Mouse (Mus musculus): Measurements from ENCODE around the gene Triobp.

Triobp gene

GRCm38 (mm10) chr15:78971626-78972025 is 24.1 kb downstream of the Triobp start:
- DNase-seq: no peak

- peak in 1 of 2 experiments; percentile 46 for DNase-seq
These were observed 26.4 kb downstream of the Triobp start for GRCm38 (mm10) chr15:78973950-78974349.

- DNase-seq: no peak
These were observed 30.2 kb downstream of the Triobp start for GRCm38 (mm10) chr15:78977676-78978159.

GRCm38 (mm10) chr15:78978875-78979274 is 31.4 kb downstream of the Triobp start:
- DNase-seq: no peak

- DNase-seq: peak; percentile 47 to 63
These were observed 32.6 kb downstream of the Triobp start for GRCm38 (mm10) chr15:78980084-78980483.

GRCm38 (mm10) chr15:78982658-78983435 is 35.3 kb downstream of the Triobp start:
- peak; percentile 80 to 84 for DNase-seq

DNA sequence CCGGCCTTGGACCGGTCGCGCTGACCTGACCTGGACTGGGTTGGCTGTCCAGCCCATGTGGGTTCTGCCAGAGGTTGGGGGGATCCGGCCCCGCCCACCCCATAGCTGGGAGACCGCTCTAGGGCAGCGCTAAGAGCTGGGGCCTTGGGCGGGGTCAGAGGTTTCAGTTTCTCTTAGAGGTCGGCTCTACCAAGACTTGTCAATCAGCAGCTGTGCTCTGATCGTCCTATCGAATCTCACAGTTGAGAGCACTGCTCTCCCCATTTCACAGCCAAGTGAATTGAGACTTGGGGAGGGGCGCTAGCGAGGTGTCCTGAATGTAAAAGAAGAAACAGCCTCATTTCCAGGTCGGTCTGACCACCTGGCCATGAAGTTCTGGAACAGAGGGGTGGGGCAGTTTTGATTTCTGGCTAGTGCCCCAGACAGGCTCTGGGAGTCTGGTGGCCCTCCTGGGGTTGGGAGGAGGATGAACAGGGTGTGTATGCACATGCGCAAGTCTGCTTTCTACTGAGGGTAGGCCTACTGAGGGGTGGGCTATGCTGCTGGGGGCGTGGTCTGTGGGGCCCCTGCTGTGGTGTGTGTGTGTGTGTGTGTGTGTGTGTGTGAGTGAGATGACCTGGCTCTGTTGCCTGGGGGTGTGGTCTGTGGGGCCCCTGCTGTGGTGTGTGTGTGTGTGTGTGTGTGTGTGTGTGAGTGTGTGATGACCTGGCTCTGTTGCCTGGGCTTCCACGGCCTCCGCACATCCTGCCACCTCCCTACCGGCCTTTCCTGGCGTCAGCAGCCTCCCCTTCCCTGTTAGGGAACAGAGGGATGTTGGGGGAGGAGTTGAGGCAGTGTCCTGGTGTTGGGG is 36.1 kb downstream of the Triobp start:
- peak; percentile 37 to 39 for DNase-seq

- no peak for DNase-seq
These were observed 36.8 kb downstream of the Triobp start for GRCm38 (mm10) chr15:78984286-78984778.

DNA sequence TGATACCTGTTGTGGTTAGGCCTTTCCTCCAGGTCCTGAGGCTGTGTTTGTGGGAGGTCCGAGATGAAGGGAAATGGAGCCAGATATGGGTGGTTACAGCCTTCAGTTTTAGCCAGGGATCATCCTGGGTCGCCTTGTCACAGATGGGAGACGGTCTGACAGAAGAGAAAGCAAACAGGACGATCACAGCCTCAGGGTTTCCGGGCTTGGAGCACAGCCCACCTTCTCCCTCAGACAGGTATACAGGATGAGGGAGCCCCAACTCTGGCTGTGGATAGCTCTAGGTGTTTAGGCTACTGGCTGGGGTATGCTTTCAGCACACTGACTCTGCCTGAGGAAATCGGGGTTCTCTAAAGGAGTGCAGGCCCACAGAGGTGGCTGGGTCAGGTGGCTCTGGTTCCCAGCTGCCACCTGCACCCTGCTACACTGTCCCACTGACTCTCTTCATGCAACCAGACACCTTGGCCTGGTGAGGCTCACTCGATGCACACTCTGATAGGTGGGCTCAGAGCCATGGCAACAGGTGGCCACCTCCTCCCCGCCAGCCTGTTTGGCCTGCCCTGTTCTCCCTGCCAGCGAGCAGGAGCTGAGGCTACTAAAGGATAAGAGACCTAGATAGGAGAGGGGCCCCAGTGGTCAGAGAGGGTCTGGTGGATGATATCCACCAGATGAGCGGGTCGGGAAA is 39.2 kb downstream of the Triobp start:
- peak; percentile 79 to 82 for DNase-seq

GRCm38 (mm10) chr15:78988499-78988971 is 41.0 kb downstream of the Triobp start:
- peak; percentile 98 to 100 for DNase-seq

DNA sequence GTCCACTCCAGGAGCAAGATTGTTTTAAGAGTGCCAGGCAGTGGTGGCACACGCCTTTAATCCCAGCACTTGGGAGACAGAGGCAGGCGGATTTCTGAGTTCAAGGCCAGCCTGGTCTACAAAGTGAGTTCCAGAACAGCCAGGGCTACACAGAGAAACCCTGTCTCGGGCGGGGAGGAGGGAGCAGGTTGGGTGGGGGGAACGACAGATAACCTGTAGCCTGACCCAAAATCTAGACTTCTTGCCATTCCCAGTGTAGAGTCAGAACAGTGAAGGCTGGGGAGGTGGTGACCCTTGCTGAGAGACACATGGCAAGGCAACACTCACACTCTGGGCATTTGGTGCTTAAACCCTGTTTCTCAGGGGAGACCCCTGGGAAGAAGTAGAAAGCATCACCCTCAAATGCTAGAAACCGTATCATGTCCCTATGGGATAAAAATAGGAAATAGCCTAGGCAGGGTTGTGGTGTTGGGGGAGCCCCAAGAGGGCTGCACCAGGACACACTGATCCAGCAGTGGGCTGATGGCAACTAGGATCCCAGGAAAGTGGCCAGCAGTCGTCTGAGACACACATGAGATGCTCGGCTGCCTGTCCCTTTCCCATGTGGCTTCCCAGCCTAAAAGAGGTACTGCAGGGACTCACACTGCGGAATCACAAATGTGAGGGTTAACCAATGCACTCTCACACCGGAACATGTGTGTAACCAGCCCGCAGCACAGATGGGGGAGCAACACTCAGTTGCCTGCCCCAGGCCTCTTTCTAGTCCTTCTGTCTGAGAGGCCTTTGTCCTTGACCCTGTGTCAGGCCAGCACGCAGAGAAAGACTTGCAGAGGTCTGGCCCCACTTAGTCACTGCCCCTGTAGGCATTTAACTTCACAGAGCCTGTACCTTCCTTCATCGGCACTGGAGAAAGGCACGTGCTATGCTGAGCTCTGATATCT is 41.9 kb downstream of the Triobp start:
- DNase-seq: peak in 1 of 2 experiments; percentile 36

DNA sequence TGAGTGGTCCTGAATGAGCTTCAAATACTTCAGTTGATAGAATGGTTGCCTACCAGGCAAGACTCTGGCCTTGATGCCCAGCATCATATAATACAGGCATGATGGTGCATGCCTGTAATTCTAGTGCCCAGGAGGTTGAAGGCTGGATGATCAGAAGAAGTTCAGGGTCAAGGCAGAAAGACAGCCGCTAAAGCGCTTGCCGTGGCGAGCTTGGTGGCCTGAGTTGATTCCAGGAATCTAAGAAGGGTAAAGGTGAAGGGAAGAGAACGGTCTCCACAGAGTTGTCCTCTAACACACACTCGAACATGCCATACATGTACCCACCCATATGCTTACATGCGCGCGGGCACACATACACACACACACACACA is 42.6 kb downstream of the Triobp start:
- no peak for DNase-seq

- DNase-seq: no peak
These were observed 43.5 kb downstream of the Triobp start for GRCm38 (mm10) chr15:78990970-78991525.

DNA sequence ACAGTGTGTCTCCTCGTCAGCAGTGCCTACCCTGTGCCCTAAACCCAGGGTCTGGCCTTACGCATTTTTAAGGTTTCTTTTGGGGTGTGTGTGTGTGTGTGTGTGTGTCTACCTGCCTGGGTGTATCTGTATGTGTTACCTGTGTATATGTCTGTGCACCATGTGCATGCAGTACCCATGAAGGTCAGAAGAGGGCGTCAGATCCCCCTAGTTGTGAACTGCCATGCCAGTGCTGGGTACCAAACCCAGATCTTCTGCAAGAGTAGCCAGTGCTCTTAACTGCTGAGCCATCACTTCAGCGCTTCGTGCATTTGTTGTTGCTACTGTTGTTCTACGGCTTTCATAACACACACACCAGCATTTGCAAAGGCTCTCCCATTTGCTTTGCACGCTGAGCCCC is 44.7 kb downstream of the Triobp start:
- peak in 1 of 2 experiments; percentile 50 for DNase-seq

DNA sequence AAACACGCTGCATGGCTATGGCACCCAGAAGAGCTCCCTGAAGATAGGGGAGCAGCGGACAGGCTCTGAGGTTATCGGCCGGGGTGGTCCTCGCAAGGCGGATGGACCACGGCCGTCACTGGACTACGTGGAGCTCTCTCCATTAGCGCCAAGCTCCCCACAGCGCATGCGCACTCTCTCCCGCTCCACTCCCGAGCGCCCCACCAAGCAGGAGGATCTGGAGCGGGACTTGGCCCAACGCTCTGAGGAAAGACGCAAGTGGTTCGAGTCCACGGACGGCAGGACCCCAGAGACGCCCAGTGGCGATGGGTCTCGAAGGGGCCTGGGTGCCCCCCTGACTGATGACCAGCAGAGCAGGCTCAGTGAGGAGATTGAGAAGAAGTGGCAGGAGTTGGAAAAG is 45.4 kb downstream of the Triobp start:
- no peak for DNase-seq

GRCm38 (mm10) chr15:78995916-78996315 is 48.4 kb downstream of the Triobp start:
- DNase-seq: no peak

DNA sequence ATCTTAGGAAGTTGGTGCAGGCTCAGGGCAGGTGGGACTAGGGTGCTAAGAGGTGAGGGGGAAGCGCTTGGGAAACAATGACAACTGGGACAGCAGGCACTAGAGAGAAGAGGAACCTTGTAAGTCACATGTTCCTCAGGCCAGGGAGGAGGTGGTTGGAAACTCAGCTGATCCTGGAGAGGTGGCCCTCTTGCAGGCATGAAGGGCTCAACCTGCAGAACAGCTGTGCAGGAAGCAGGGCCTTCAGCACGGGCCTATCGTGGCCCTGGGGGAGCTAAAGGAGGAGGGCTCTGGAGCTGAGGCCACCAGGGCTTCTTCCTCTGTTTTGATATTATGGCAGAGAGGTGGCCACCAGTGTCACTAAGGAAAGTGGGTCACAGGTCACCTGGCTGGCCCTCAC is 49.1 kb downstream of the Triobp start:
- no peak for DNase-seq

DNA sequence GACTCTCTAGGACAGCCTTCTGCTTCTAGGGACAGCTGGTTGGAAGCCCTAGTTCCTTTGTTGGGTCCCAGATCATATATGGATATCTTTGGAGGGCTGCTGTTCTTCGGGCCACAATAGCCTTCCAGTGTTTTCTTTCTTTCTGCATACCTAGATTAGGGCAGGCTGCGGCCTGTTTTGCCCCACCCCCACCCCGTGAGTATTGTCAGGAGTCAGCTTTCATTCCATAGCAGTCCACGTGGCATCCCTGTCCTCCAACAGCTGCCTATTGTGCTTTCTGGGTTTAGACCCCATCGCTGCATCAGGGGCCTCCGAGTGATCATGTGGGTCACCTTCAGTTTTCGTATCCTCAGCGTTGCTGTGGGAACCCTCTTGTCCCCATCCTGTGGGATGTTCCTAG is 50.8 kb downstream of the Triobp start:
- DNase-seq: no peak

- peak; percentile 37 to 51 for DNase-seq
These were observed 52.1 kb downstream of the Triobp start for GRCm38 (mm10) chr15:78999586-78999985.

- peak; percentile 49 to 55 for DNase-seq
These were observed 52.9 kb downstream of the Triobp start for GRCm38 (mm10) chr15:79000357-79000791.

DNA sequence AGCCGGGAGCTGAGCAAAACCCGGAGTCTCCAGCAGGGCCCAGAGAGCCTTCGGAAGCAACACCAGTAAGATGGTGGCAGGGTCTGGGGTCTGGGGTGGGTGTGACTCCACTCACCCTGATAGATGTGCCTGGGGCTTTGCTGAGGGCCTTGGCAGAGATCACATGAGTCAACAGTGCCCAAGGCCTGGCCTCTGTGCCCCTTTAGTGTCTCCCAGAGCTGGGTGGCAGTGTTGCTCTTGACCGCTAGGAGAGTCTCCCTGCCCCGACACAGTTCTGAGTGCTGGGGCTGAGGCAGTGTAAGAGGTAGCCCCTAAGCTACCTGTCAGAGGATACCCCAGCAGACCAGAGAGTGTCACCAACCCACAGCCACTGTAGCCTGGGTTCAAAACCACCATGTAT is 54.0 kb downstream of the Triobp start:
- no peak for DNase-seq
